Mouse (Mus musculus): ENCODE results near the gene Zfp93.

GRCm38 (mm10) chr7:24287670-24288069 lies 17.4 kb downstream of the Zfp93 start:
- TF ChIP-seq CTCF (conservative IDR thresholded peaks at IDR 0.05; ENCODE audit: low read length) (peak; percentile 45), POU5F1 (IDR thresholded peaks at IDR 0.05; ENCODE audit: borderline replicate concordance, low read length) (no peak)
